Mouse (Mus musculus) lung, postnatal 25 days (tissue): ENCODE data around the gene Bag3.

Source experiments
- DNase-seq: peaks from one replicate; pipeline ENCODE4 v3.0.0; 2022; ENCODE audit warnings: low spot score

Bag3 gene

DNA sequence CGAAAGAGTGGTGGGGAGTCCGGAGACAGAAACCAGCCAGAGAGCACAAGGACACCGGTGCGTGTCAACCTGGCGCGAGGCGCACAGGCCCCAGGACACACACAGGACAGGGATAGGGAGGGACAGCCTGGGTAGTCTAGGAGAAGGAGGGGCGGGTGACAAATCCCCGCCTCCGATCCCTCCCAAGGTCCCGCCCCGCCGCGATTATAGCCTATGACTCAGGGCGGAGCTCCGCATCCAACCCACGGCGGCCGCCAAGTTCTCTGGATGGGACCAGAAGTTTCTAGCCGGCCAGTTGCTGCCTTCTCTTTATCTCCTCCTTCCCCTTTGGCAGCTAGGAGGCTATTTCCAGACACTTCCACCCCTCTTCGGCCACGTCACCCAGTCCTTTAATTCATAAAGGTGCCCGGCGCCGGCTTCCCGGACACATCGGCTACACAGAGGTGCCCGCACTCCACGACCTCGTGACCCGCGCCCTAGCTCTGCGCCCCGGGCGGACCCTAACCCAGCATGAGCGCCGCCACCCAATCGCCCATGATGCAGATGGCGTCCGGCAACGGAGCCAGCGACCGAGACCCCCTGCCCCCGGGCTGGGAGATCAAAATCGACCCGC is at the start of gene Bag3:
TSS of gene Bag3 (plus strand) at position 268 of the 613 bp plus-strand sequence.
- DNase-seq: peak; percentile 96

DNA sequence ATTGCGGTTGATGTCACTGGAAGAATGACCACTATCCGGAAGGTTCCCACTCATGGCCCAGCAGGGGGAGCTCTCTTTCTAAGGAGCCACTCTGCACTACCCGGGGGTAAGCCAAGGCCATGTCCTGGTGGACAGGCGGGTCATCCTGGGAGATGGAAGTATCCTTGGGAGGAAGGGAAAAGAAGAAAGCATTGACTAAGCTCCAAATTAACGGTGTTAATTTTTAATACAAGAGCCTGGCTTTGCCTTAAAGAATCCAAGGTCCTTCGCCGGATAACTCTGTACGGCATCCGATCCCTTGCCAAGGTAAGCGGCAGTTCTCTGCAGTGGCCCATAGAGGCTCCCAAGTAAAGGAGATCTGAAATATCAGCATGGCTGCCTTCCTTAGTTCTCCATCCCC is 49.1 kb upstream of the Bag3 start:
- peak; percentile 78 for DNase-seq

- no peak for DNase-seq
Observed at GRCm38 (mm10) chr7:128488986-128489385, 34.4 kb upstream of the Bag3 start.

DNA sequence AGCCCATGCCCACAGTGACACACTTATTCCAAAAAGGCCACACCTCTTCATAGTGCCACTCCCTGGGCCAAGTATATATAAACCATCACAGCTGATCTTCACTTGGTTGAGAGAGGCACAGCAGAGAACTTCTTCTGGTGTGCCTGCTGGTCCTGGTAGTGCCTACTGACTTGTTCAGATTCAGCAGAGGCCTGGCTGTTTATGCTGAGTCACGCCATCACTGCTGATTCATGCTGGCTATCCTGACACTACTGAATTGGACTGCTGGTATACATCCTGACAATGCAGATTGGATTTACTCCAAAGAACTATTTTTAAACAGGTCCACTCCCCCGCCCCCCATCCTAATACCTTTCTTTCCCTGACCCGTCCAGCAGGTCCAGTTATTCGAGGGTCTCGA is 28.9 kb upstream of the Bag3 start:
- no peak for DNase-seq

DNA sequence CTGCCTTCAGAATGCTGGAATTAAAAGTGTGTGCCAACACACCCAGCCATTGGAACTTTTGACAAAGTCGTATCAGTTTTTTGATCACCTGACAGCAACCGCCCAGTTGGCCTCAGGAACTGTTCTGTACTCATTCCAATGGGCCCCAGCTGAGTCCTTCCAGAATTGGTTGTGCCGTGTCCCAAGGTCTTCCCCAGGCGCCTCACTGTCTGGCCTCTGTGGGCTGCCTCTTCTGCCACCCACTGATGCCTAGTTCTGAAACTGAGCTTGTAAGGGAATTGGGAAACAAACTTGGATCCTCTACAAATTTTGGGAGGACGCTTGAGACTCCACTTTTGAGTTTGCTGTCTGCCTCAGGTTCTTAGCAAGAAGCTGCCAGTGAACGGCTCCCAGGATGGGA is 23.6 kb upstream of the Bag3 start:
- DNase-seq: no peak

GRCm38 (mm10) chr7:128504091-128504490 is 19.3 kb upstream of the Bag3 start:
- no peak for DNase-seq

DNA sequence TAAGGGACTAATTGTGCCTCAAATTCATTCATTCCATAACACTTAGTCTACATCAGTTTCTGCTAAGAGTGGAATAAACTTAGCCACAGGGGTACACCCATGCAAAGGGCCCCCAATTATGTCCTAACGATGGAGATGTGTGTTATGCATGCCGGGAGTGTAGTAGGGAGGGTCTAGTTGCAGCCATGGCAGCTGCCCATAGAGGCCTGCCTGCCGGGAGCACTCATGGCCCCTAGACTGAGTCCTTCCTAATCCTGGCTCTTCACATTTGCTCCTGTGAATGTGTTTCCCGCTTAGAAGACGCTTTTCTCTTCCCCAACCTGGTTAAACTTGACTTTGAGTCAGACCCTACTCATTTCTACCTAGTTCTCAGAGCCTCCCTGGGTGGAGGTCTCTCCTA is 11.5 kb upstream of the Bag3 start:
- no peak for DNase-seq

- DNase-seq: no peak
Observed at GRCm38 (mm10) chr7:128513512-128513911, 9.9 kb upstream of the Bag3 start.

DNA sequence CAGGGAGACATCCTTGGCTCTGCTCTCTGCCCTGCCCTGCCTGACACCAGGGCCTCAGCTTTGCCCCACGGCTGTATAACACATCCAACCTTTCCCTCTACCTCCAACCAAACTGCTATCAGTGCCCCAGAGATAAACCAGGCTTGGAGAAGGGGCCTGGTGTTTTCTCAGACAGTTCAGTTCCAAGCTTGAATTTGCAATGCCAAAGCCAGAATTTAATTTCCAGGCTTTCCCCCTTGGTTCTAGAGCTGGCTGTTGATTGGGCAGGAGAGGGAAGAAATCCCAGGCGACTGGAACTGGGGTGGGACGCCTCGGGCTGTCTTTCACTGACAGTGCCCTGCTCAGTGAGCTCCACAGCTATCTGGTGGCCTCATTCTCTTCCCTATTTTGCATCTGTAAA is 9.1 kb upstream of the Bag3 start:
- DNase-seq: no peak

DNA sequence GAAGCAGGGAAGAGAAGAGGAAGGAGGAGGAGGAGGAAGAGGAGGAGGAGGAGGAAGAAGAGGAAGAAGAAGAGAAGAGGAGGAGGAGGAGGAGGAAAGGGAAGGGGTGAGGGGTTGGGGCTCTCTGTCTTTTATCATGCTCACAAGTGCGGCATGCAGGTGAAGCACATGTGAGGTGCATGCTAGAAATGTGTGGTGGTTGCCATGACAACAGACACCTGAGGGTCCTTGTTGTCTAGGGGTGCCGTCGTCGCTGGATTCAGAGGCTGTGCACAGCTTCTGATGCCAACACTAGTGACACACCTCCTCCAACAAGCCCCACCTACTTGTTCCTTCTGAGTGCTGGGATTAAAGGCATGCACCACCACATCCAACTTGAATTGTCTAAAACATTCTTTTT is 7.1 kb upstream of the Bag3 start:
- DNase-seq: no peak

GRCm38 (mm10) chr7:128519316-128520050 is 3.9 kb upstream of the Bag3 start:
- DNase-seq: no peak

GRCm38 (mm10) chr7:128523962-128524581 is 656 bp downstream of the Bag3 start:
- peak; percentile 74 for DNase-seq

GRCm38 (mm10) chr7:128524641-128525040 is 1.2 kb downstream of the Bag3 start:
- DNase-seq: no peak

DNA sequence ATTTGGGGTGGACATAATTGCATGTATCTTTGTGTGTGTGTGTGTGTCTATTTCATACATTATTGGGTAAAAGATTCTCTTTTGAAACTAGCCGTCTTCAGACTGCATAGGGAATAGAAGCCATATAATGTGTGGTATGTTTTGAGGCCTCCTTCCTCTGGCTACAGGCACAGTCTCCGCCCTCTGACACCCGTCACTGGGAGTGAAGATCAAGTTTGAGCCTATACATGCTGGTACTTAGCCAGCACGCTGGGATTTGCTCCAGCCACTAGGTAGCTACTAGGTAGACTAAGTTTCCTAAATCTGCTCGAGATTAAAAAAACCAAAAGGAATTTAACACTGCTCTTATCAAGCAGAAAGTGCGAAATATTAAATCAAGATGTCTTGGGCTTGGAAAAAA is 3.2 kb downstream of the Bag3 start:
- no peak for DNase-seq

- DNase-seq: no peak
Observed at GRCm38 (mm10) chr7:128528596-128528995, 5.2 kb downstream of the Bag3 start.

- no peak for DNase-seq
Observed at GRCm38 (mm10) chr7:128529126-128529525, 5.7 kb downstream of the Bag3 start.

DNA sequence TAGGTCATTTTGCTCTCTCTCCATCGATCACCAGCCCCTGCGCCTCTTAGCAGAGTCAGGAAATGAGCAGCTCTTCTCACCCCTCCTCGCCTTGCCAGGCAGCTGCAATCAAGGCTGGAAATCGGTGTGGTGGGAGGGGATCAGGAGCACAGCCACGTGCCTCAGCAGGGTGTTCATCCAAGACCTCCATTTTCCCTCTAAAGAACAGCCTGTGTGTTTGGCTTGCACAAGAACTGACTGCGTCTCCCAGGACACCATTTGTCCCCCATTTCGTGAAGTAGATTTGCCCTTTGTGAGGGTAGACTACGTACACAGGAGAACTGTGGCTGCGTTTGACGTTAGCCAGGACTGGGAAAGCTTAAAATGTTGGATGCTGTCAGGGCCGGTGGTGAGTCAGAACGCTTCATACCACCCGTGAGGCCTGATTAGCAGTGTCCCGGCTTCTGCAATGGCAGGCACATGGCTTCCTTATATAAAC is 6.2 kb downstream of the Bag3 start:
- peak; percentile 57 for DNase-seq

GRCm38 (mm10) chr7:128531031-128531430 is 7.6 kb downstream of the Bag3 start:
- DNase-seq: no peak

- DNase-seq: peak; percentile 61
Observed at GRCm38 (mm10) chr7:128531929-128532328, 8.5 kb downstream of the Bag3 start.

GRCm38 (mm10) chr7:128532441-128533166 is 9.2 kb downstream of the Bag3 start:
- no peak for DNase-seq

- DNase-seq: peak; percentile 75
Observed at GRCm38 (mm10) chr7:128534984-128535491, 11.6 kb downstream of the Bag3 start.

DNA sequence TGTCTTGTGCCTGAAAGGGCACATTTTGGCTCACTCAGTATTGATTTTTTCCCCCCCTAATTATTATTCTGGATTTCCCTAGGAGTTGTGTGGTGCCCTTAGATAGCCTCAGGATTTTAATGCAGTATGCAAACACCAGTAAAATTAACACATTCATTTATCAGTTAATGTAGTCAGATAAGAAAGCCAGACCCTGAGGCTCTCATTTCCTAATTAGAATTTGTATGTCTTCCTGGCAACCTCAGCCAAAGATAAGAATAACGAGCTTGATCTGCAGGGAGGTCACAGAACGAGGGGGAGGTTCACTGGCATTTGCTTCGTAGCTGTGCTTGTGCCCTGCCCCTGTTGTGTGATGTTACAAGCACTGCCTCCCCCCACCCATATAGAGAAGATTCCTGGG is 12.7 kb downstream of the Bag3 start:
- no peak for DNase-seq
